Mouse (Mus musculus): ENCODE data around the gene Specc1l. TPM values are rescaled to one million over a fixed set of nuclear protein-coding genes. Genes with fewer than 3 reads are reported as not detected.

Gene Specc1l
- total RNA-seq, 2 experiments from 2014 or later, result 43.4 to 48.3 TPM

DNA sequence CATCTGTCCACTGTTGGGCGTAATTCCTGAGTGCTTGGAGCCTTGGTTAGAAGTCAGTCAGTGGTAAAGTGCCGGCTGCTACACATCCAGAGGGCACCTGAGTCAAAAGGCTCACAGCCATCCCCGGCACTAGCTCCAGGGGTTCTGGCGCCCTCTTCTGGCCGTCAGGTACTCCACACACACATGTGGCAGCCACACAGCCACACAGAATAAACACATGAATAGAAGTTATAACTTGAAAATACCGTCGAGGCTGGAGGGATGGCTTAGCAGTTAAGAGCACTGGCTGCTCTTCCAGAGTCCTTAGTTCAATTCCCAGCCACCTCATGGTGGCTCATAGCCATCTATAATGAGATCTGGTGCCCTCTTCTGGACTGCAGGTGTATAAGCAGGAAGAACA is 20.2 kb upstream of the Specc1l start:
- DNase-seq (ENCODE audit: low spot score in 2 of 2), result no peak
- no peak overlapping the region for H3K4me3 ChIP-seq
- peak; percentile 56 for TF ChIP-seq CTCF (conservative IDR thresholded peaks at IDR 0.05)
- H3K27ac ChIP-seq, result no peak overlapping the region

DNA sequence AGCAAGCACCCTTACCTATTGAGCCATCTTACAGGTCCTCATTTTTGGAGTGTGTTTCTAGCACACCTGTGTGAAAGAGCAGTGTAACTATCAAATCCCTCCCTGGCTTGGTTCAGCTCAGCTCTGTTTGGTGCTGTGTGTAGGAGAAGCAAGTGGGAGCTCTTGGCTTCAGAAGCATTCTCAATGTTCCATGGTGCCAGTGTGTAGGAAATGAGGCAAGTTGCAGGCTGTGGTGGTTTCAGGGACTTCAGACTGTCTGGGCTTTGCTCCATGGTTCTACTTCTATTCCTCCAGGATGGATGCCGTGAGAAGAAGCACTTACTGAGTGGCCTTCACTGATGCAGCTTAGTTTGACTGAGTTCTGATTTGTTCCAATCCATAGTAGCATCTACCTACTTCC is 14.1 kb upstream of the Specc1l start:
- H3K27ac ChIP-seq, result no peak overlapping the region
- no peak for TF ChIP-seq CTCF (conservative IDR thresholded peaks at IDR 0.05)
- H3K4me3 ChIP-seq, result no peak overlapping the region
- DNase-seq (ENCODE audit: low spot score in 2 of 2), result no peak

- Histone ChIP-seq H3K4me3 (no peak overlapping the region), H3K27ac (no peak overlapping the region)
- no peak for DNase-seq (ENCODE audit: low spot score in 2 of 2)
- no peak for TF ChIP-seq CTCF (conservative IDR thresholded peaks at IDR 0.05)
These were observed 11.1 kb upstream of the Specc1l start for GRCm38 (mm10) chr10:75200733-75201132.

- Histone ChIP-seq H3K27ac (no peak overlapping the region), H3K4me3 (no peak overlapping the region)
- no peak for DNase-seq (ENCODE audit: low spot score in 2 of 2)
- TF ChIP-seq CTCF (conservative IDR thresholded peaks at IDR 0.05), result no peak
These were observed 5.7 kb upstream of the Specc1l start for GRCm38 (mm10) chr10:75206192-75206591.

GRCm38 (mm10) chr10:75210841-75211240 is 1.0 kb upstream of the Specc1l start:
- Histone ChIP-seq H3K4me3 (no peak overlapping the region), H3K27ac (no peak overlapping the region)
- DNase-seq (ENCODE audit: low spot score in 2 of 2), result no peak
- TF ChIP-seq CTCF (conservative IDR thresholded peaks at IDR 0.05), result no peak

DNA sequence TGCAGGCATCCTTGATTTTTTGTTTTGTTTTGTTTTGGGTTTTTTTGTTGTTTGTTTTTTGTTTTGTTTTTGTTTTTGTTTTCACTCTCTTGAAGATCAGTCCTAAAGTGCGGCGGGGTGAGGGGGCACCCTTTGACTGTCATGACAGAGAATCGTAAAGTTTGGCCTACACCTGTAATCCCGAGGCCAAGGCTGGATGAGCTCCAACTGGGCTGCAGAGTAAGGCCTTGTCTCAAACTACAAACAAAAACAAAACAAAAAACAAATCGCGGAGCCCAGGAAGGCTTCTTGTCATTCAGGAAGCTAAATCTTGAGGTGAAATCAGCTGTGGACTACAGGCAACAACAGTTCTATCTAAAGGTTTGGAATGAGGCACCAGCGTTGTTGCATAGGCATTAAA is 1.1 kb downstream of the Specc1l start:
- no peak for TF ChIP-seq CTCF (conservative IDR thresholded peaks at IDR 0.05)
- DNase-seq (ENCODE audit: low spot score in 2 of 2), result peak in 1 of 2 experiments; percentile 15
- peak overlapping the region; percentile 99 for H3K4me3 ChIP-seq
- H3K27ac ChIP-seq, result peak overlapping the region; percentile 48

GRCm38 (mm10) chr10:75220722-75221121 is 8.8 kb downstream of the Specc1l start:
- Histone ChIP-seq H3K4me3 (no peak overlapping the region), H3K27ac (no peak overlapping the region)
- TF ChIP-seq CTCF (conservative IDR thresholded peaks at IDR 0.05), result no peak
- DNase-seq (ENCODE audit: low spot score in 2 of 2), result no peak

DNA sequence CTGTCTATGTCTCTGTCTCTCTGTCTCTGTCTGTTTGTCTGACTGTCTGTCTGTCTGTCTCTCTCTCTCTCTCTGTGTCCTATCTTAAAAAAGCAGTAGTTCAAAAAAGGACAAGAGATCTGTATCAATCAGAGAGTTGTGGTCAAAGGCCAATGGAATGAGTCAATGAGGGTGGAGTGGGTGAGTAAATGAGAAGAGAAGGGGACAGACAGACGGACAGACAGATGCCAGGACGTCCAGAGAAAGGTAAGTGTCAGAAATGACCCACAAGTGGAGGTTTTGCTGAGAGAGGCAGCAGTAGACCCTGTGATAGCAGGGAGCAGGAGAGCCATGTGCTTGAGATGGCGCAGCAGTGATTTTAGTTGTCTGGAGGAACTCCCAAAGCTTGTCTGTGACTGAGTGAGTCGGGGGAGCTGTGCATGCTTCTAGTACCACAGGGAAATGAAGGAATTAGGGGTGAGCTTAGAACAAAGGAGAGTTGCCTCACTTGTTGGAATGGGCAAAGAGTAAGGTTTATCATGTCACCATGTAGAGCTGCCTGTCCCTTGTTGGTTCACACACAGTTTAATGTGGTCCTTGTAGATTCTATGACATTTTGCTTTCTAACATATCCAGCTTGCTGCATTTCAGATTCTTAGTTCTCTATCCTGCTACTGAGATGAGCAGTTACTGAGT is 10.2 kb downstream of the Specc1l start:
- Histone ChIP-seq H3K27ac (peak overlapping the region; percentile 11; the same call in 1 of the 2 replicates), H3K4me3 (no peak overlapping the region)
- TF ChIP-seq CTCF (conservative IDR thresholded peaks at IDR 0.05), result no peak
- no peak for DNase-seq (ENCODE audit: low spot score in 2 of 2)

GRCm38 (mm10) chr10:75222611-75222998 is 10.7 kb downstream of the Specc1l start:
- no peak for TF ChIP-seq CTCF (conservative IDR thresholded peaks at IDR 0.05)
- DNase-seq (ENCODE audit: low spot score in 2 of 2), result no peak
- Histone ChIP-seq H3K4me3 (no peak overlapping the region), H3K27ac (peak overlapping the region; percentile 11; the same call in 1 of the 2 replicates)

DNA sequence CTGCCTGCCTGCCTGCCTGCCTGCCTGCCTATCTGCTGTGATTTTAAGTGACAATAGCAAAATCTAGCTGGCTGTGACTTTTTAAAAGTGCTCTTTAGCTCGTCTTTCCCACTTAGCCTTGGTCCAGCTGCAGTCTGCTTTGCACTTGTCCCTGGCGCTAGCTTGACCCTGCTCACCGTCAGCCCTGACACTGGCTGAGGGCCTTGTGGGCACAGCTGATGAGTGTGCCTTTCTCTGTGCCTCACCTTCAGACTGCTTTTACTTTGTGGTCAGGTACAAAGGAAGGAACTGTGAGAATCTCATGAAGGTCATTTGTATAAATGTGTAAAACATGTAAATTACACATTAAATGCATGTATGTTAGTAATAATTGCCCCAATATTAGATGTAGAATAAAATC is 12.3 kb downstream of the Specc1l start:
- H3K4me3 ChIP-seq, result no peak overlapping the region
- DNase-seq (ENCODE audit: low spot score in 2 of 2), result no peak
- no peak for TF ChIP-seq CTCF (conservative IDR thresholded peaks at IDR 0.05)
- H3K27ac ChIP-seq, result no peak overlapping the region

DNA sequence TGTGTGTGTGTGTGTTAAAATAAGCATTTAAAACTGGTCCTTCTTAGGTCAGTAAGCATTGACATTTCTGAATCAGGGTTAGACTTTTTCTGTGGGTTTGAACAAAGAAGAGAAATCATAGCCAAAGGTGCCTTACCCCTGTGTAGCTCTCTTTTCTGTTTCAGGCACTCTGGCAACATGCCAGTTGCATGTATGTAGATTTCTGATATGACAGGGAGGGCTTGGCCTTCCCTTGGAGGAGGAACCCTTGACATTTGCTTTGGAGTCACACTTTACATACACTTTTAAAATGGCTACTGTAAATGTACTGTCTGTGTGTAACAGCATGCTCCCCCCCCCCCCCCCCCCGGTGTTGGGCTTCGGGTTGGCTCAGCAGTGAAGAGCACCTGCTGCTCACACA is 12.8 kb downstream of the Specc1l start:
- no peak for TF ChIP-seq CTCF (conservative IDR thresholded peaks at IDR 0.05)
- DNase-seq (ENCODE audit: low spot score in 2 of 2), result no peak
- H3K4me3 ChIP-seq, result no peak overlapping the region
- H3K27ac ChIP-seq, result no peak overlapping the region

DNA sequence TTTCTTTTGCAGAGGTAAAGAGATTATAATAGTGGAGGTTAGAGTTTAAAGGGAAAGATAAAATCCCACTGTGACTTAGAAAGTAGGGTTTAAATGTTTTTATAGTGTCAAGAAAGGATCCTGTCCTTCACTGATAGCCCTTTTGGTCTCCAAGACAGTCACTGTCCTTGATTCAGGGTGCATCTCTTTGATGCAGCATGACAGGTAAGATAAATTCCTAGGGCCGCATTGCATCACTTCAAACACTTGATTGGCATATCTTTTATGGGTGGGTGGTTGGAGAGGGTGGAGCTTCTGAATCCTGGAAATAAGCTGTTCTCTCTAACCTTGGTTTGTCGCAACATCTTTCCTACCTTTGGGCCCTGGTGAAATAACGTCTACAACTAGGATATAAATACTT is 15.5 kb downstream of the Specc1l start:
- no peak for DNase-seq (ENCODE audit: low spot score in 2 of 2)
- Histone ChIP-seq H3K4me3 (no peak overlapping the region), H3K27ac (no peak overlapping the region)
- TF ChIP-seq CTCF (conservative IDR thresholded peaks at IDR 0.05), result no peak

DNA sequence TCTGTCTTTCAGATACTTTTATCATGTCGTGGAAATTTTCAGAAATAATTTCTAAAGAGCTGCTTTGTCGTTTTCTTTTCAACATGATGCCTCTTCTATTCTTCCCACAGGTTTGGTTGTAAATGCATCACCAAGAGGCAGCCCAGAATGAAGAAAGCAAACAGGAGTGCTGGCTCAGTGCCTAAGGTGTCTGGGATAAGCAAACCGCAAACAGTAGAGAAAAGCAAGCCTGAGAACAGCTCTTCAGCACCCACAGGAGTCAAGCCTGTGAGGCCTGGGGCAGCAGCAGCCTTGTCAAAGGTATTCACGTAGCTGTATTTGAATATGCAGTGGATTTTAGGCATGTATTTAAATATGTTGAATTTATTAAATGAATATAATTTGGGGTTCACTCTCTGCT is 18.7 kb downstream of the Specc1l start:
- no peak overlapping the region for H3K4me3 ChIP-seq
- no peak overlapping the region for H3K27ac ChIP-seq
- no peak for TF ChIP-seq CTCF (conservative IDR thresholded peaks at IDR 0.05)
- DNase-seq (ENCODE audit: low spot score in 2 of 2), result no peak

DNA sequence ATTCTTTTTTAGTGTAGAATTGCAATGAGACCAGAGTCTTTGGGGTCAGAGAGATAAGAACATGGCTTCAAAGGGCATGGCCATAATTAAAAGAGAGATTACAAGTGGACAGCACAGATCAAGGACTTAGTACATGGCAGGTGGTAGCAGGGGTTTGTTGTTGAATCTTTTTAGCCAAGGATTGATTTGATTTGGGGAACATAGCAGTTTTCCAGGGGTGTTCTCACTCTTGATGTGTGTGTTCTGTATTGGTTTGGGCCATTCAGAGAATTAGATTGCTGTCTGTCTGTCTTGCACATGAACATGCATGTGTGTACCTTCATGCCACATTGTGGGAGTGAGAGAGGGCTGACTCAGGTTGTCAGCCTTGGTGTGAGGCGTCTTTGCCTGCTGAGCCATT is 20.0 kb downstream of the Specc1l start:
- TF ChIP-seq CTCF (conservative IDR thresholded peaks at IDR 0.05), result no peak
- no peak for DNase-seq (ENCODE audit: low spot score in 2 of 2)
- no peak overlapping the region for H3K4me3 ChIP-seq
- no peak overlapping the region for H3K27ac ChIP-seq

Measured in layer of hippocampus, adult 2 months (tissue).